ENCODE assay signal across 8 mouse cellular contexts in the genomic region with DNA sequence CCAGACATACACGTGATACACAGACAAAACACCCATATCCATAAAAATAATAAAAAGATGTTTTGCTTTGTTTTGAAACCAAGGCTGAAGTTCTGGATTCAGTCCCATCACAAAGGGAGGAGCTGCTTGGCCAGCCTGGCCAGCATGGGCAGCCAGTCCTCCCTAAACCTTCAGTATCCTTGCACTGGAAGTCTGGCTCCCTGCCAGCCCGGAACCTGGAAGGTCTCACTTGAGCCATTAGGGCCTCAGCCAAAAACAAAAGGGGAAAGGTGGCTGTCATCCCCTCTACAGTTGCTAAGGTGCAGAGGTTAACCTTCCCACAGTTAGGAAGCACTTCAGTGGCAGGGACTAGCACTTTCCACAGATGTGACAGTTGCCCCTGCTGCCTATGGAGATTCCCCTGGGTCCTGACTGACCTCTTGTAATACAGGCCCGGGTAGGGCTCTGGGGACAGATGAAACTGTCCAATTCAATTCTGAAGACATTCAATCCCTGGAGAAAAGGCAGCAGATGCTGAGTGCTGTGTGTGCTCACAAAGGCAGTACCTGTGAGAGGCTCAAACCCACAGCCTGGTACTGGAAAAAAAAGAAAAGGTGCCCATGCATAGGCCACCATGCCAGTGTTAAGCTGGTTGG.
DNase-seq lines count a peak whose midpoint lies in the region; ATAC-seq and TF ChIP-seq lines count a peak whose summit lies in the region.

No protein-coding gene starts in this region.

- peak; percentile 15 to 26 for DNase-seq in cerebellum, adult 18-20 months
- DNase-seq in cerebellum, adult 9-11 months = no peak
- DNase-seq in lung, adult 18-20 months = peak; percentile 13 to 14
- no peak for DNase-seq in lung, adult 2 months
- DNase-seq in gastrocnemius, adult 18-20 months (ENCODE audit: low spot score) = peak; percentile 16
- DNase-seq in mesoderm, embryonic 11.5 days (ENCODE audit: low read depth, low spot score) = peak; percentile 51
- DNase-seq in liver, postnatal 0 days = no peak

- H3K9ac ChIP-seq in liver, postnatal 0 days (replicated peaks) = no peak overlapping the region

- no peak for TF ChIP-seq CTCF in lung, adult 2 months (IDR thresholded peaks at IDR 0.05; ENCODE audit: insufficient read depth, low read length)
- TF ChIP-seq CTCF in liver, postnatal 0 days (IDR thresholded peaks at IDR 0.05; ENCODE audit: low read depth) = no peak

- H3K36me3 ChIP-seq in liver, postnatal 0 days (replicated peaks; ENCODE audit: insufficient read depth, low read length) = no peaks in the 10 kb centered on the region

- no peaks in the 10 kb centered on the region for H3K27me3 ChIP-seq in liver, postnatal 0 days (ENCODE audit: insufficient read depth, low read length)

- WGBS in lung, adult 2 months = 63% methylated on average over 3 of the region's 3 CpGs
- WGBS in liver, postnatal 0 days (ENCODE audit: insufficient replicate concordance) = 75% methylated on average over 3 of the region's 3 CpGs

- no peak overlapping the region for H3K4me2 ChIP-seq in liver, postnatal 0 days (ENCODE audit: low read depth, low read length)

- TF ChIP-seq POLR2A in lung, adult 2 months (IDR thresholded peaks at IDR 0.05; ENCODE audit: borderline replicate concordance, extremely low read depth, low read depth, low read length) = no peak

- ATAC-seq in erythroid progenitor cell, adult 5-6 weeks (replicated peaks; ENCODE audit: low FRiP score, poor library complexity, severe bottlenecking) = no peak
- ATAC-seq in liver, postnatal 0 days = no peak

- no peak overlapping the region for H3K4me3 ChIP-seq in lung, adult 2 months (replicated peaks; ENCODE audit: extremely low read depth, low read depth, low read length)
- H3K4me3 ChIP-seq in liver, postnatal 0 days (ENCODE audit: low read depth, low read length) = no peak overlapping the region

- no peak overlapping the region for H3K27ac ChIP-seq in liver, postnatal 0 days (ENCODE audit: low read depth)

- no peaks in the 10 kb centered on the region for H3K4me1 ChIP-seq in lung, adult 2 months (ENCODE audit: control insufficient read depth, insufficient read depth, low read length)
- peaks cover 5% of the 10 kb centered on the region; the same call in 1 of the 2 replicates for H3K4me1 ChIP-seq in liver, postnatal 0 days (ENCODE audit: insufficient read depth)

- no peaks in the 10 kb centered on the region for H3K9me3 ChIP-seq in liver, postnatal 0 days (ENCODE audit: low read length)

- TF ChIP-seq EP300 in liver, postnatal 0 days (IDR thresholded peaks at IDR 0.05; ENCODE audit: low read depth) = no peak

Comparison
In these comparisons a context has a peak if more than half of its experiments do, and no peak if none do; other contexts are left out.
1. DNase-seq: peak in cerebellum, adult 18-20 months (2 of 2), lung, adult 18-20 months (2 of 2), gastrocnemius, adult 18-20 months (single experiment) and mesoderm, embryonic 11.5 days (single experiment); none in cerebellum, adult 9-11 months (single experiment), lung, adult 2 months (single experiment) and liver, postnatal 0 days (single experiment).